Mouse (Mus musculus) embryo, embryonic 11 days (tissue): ENCODE data around the gene Etl4.
A peak's percentile ranks its signal among the peaks of the same experiment; 100 is the strongest.

Experiments
- DNase-seq: peaks from one replicate; pipeline ENCODE4 v3.0.0-alpha.2; 2015

Etl4 gene

GRCm38 (mm10) chr2:20525879-20526593 lies 616.5 kb downstream of the Etl4 start:
- DNase-seq, result peak; percentile 32

GRCm38 (mm10) chr2:20526856-20527255 lies 617.3 kb downstream of the Etl4 start:
- DNase-seq, result no peak

DNA sequence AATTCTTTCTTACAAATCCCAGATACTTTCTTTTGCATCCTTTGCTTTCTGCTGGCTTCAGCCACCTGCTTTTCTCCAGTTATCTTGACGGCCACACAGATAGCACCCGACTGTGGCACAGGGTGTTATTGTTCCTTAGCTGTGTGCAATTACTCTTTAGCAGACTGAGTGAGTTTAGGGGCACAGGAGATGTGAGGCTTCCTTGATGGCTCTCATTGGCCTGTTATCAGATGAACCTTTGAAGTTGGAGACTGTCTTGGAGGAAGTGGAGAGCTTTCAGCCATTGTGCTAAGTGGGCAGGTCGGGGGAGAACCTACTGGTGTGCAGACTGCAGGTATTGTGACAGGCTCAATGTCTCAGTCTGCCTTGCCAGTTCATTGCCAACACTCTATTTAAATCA lies 623.0 kb downstream of the Etl4 start:
- no peak for DNase-seq

- no peak for DNase-seq
Measured at GRCm38 (mm10) chr2:20537785-20538184, 628.2 kb downstream of the Etl4 start.

DNA sequence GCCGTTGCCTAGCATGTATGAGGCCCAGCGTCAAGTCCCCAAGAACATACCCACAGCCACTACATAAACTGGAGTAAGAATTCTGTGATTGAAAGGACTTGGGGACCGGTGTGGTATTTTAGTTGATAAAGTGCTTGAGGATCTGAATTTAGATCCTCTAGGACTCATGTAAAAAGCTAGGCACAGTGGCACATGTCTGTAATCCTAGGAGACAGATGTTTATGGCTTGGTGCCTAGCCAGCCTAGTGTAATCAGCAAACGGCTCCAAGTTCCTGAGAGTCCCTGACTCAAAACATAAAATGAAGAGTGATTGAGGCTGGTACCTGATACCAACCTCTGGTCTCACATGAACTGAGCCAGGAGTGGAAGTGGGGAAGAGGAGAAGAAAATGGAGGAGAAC lies 629.3 kb downstream of the Etl4 start:
- DNase-seq, result no peak

GRCm38 (mm10) chr2:20541261-20541660 lies 631.7 kb downstream of the Etl4 start:
- no peak for DNase-seq

DNA sequence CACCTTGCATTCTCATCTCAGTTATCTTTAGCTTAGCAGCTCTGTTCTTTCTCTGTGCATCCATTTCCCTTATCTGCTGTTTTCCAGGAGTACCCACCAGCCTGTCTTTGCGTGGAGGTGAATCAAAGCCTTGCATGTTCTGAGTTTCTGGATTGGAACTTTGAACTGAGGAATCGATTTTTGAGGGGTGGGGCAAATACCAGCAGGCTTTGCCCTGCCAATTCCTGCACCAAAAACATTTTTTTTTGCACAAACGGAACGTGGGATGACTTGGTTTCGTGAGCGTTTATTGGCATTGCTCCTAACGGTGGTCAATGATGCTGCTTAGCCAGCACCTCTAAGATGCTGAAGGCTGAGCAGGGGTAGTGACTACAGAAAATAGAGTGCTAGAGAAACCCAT lies 632.7 kb downstream of the Etl4 start:
- DNase-seq, result no peak

DNA sequence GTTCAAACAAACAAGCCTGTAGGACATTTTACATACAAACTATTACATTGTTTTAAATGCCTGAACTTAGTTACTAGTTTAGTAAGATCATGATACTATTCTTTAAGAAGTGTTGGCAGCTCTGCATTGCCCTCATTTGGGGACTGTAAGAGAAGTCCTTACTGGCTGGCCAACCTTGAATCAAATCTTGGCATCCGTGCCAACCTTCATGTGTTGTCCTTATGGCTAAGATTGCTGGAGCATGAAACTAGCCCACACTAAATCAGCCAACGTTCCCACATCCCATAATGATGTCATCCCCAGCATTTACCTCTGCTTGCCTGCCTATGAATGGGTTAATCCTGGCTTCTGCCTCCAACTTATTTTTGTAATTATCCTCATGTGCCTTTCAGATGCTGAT lies 636.0 kb downstream of the Etl4 start:
- DNase-seq, result no peak

- peak; percentile 56 for DNase-seq
Measured at GRCm38 (mm10) chr2:20546496-20547348, 637.1 kb downstream of the Etl4 start.

GRCm38 (mm10) chr2:20547349-20547677 lies 637.7 kb downstream of the Etl4 start:
- peak; percentile 39 for DNase-seq

- peak; percentile 20 for DNase-seq
Measured at GRCm38 (mm10) chr2:20547686-20548624, 638.4 kb downstream of the Etl4 start.

DNA sequence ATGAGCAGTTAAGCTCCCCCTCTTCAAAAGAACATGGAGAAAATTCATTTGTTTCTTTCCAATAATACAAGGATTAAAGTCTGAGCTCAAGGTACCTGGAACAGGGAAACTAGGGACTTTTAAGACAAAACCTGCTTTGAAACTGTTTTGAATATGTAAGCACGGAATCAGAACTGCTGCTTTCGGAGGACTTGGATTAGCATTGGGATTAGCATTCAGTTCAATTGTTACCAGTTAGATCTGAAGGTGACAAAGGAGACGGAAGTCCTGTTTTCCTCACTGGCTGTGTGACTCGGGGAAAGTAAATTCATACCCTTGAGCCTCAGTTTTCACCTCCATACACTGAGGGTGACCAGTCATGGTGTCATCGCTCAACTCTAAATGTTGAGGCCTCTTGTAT lies 639.5 kb downstream of the Etl4 start:
- no peak for DNase-seq

DNA sequence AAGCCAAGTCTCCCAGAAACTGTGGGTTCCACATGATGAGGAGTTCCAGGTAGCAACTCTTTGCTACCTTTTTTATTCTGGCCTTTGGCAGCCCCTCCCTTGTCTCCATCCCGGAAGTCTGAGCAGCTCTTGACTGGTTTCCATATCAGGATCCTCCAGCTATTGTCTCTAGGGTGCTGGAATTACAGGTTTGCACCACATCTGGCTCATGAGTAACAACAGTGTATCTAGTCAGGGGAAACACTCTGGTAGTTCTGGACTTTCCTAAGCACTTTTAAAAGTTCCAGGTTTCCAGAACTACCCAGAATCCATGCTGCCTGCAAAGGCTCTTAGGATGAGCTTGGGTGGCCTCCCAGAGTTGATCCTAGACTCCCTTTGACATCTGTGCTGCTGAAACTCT lies 640.4 kb downstream of the Etl4 start:
- no peak for DNase-seq

DNA sequence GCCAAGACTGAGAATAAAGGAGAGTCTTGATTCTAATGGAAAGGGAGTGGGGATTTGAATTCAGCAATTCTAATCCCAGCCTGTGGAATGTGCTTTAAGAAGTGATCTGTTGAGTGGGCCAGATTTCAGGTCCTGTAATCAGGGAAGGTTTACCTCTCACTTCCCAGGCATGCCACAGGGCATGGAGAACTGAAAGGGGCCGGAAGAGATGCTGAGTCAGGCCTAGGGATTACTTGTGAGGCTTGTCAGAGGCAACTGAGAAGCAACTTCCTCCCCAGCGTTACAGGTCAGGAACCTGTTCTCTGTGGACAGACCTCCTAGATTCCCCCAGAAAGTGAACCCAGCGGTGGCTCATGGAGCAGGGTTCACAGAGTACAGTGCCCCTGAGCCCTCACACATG lies 646.1 kb downstream of the Etl4 start:
- no peak for DNase-seq

DNA sequence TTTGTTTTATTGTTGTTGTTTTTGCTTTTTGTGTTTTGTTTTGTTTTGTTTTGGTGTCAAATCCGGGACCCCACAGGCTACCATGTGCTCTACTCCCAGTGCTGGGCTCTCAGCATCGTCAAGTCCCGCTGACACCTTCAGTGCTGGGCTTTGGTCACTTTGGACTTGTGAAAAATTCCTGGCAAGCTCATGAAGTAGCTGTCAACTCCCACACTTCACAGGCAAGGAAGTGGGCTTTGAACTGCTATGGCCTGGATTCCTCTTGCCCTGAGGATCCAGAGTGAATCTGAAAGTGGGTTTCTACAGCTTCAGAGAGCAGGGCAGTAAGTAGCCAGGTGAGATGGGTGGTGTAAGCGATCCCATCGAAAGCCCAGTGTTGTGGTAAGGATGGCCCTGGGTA lies 649.5 kb downstream of the Etl4 start:
- no peak for DNase-seq

DNA sequence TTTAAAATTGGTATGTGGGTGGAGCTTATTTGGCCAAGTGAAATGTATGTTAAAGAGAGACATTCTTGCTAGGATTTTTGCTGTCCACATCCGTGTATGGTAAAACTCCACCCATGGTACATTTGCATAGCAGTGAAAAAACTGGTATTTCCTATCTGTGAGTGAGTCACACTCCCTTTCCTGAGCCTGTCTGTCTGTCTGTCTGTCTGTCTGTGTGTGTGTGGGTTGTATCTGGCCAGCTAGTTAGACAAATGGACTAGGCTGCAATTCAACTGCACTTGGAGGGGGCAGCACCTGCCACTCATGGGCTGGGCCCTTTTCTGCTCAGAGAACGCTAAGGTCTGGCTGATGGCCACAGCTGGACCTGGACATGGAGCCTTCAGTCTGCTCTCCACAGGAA lies 650.1 kb downstream of the Etl4 start:
- DNase-seq, result no peak

GRCm38 (mm10) chr2:20560581-20560980 lies 651.0 kb downstream of the Etl4 start:
- DNase-seq, result no peak

DNA sequence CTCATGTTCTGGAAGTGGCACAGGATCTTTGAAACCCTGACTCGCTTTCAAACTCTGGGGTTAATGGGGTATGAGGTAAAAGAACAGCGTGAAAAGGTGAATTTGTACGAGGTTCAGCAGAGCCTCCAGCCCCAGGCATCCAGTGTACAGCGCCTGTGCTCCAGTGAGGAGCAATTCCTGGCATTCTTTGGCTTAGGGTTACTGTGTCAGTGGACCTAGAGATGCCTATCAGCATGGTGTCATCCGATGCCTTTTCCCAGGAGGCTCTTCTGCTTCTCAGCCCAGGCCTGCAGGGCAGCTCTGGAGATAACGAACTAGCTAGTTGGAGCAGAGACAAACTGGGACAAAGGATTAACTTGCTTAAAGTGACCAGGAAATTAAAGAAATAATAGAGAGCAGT lies 653.5 kb downstream of the Etl4 start:
- DNase-seq, result peak; percentile 58

- no peak for DNase-seq
Measured at GRCm38 (mm10) chr2:20568456-20568855, 658.9 kb downstream of the Etl4 start.

- no peak for DNase-seq
Measured at GRCm38 (mm10) chr2:20571940-20572339, 662.4 kb downstream of the Etl4 start.

DNA sequence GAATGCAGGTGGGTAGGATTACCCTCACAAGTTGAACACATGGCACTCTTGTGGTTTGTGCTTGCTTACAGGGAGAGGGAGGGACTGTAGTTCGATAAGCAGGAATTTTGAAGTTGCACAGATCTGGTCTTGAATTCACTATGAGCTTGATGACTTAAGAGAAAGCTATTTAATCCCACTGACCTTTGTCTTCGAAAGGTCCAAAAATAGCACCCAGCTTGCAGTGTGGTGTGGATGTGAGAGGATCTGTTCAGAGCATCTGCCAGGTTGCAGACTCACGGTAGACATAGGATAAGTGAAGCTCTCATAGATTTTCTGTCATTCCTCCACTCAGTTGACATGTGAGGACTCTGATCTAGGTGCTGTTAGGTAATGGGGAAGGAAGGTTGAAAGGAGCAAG lies 670.8 kb downstream of the Etl4 start:
- DNase-seq, result no peak

- no peak for DNase-seq
Measured at GRCm38 (mm10) chr2:20583032-20583431, 673.5 kb downstream of the Etl4 start.

DNA sequence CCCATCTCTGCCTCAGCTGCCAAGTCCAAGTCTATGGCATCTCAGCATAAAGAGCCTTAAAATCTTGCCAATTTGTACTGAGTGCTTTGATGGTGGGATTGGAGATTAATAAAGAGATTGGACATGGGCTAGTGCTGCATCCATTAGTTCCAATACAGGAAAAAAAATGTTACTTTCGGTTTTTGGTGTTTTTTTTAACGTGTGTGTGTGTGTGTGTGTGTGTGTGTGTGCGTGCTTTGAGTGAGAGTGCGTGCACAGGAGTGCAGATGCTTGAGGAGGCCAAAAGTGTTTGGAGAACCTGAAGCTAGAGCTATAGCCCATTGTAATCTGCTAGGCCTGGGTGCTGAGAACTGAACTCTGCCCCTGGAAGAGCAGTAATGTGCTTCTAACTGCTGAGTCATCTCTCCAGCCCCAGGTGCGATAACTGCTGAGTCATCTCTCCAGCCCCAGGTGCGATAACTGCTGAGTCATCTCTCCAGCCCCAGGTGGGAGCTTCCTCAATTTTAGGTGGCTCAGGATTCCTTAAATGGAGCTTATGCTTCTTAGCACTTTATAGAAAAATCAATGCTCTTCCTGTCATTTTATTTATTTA lies 674.1 kb downstream of the Etl4 start:
- DNase-seq, result no peak
